Mouse (Mus musculus) monocyte, adult 5-6 weeks (primary cell): ENCODE results near the gene Olfr298. TPM values are rescaled to one million over a fixed set of nuclear protein-coding genes. Genes with fewer than 3 reads are reported as not detected.

Source experiments
- ATAC-seq: fragments of 153-309, 156-312 bp; replicated peaks from 2 replicates; pipeline ENCODE4 v1.8.0; 2017; ENCODE audit warnings: mild to moderate bottlenecking; ENCODE audit not compliant: low TSS enrichment, insufficient number of reproducible peaks, severe bottlenecking, poor library complexity, low FRiP score
- total RNA-seq: library from RNA; stranded (forward); fragments of 200-1000, 200-491, 200-594 nt; gene quantifications from 3 replicates; pipeline ENCODE4 v1.2.3, GENCODE M21; 2017

Olfr298 gene
- total RNA-seq: not detected in 3 replicates

DNA sequence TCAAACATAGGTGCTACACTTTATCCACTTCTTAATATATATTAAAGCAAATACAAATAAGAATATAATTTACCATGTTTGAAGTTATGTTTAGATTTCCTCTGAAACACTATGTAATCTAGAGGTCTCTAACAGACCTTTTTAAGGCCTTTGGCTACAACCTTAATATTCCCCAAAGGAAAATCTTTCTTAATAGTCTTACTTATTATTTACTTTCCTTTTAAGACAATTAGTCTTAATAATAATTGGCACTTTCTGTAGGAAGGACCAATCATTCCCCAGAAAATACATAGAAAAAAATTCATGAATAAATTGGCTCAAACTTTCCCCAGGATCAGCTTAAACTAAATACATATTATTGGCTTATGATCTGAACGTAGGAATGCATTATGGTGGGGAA lies at the start of gene Olfr298:
Olfr298 (minus strand) TSS at position 101 of the 400 bp plus-strand sequence.
- ATAC-seq: no peak

DNA sequence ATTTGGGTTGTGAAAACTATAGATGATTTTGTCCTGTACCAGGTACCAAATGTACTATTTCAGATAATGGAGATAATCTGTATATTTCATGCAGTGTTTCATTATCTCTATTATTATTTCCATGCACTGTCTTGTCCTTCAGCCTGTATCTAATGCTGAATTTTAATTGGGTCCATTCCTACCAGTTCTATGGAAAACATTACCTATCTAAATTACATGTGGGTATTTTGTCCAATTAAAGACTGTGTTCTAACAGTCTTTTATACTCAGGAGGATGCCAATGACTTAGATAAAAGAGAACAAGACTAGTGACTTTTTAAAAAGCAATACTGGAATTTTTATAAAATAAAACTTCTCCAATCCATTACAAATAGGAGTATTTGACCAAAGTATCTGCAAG lies 27.4 kb upstream of the Olfr298 start, which contains the start of gene Olfr297:
Olfr297 (plus strand) TSS at position 301 of the 400 bp plus-strand sequence.
- ATAC-seq: no peak

DNA sequence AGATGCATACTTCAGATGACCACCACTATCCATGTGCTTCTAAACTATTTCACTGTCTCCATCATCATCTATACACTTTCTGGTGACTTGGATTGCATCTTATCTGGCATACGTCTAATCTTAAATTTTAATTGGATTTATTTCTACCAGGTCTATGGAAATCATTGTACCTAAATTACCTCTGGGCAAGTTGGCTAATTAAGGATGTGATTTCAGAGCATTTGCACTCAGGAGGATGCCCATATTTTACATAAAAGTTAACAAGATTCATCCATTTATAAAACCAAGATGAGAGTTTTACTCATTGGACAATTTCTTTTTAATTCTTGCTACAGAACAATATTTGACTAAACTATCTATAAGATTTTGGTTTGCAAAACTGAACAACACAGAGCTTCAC lies 32.7 kb downstream of the Olfr298 start, which contains the start of gene Olfr299:
Olfr299 (plus strand) TSS at position 301 of the 400 bp plus-strand sequence.
- no peak for ATAC-seq

Other genes starting within 250 kb of the Olfr298 start
- gene Vmn2r76, start 246.2 kb downstream of the Olfr298 start, total RNA-seq: not detected in 3 replicates
- gene Olfr310, start 215.3 kb downstream of the Olfr298 start, total RNA-seq: not detected in 3 replicates
- not detected in 3 replicates for gene Olfr309, start 178.8 kb downstream of the Olfr298 start, total RNA-seq
- gene Olfr308, start 166.9 kb downstream of the Olfr298 start, total RNA-seq: not detected in 3 replicates
- gene Olfr307, start 154.9 kb downstream of the Olfr298 start, total RNA-seq: not detected in 3 replicates
- not detected in 3 replicates for gene Olfr305, start 125.6 kb downstream of the Olfr298 start, total RNA-seq
- not detected in 3 replicates for gene Olfr304, start 105.8 kb downstream of the Olfr298 start, total RNA-seq
- not detected in 3 replicates for gene Olfr303, start 94.7 kb downstream of the Olfr298 start, total RNA-seq
- gene Olfr301, start 88.6 kb downstream of the Olfr298 start, total RNA-seq: not detected in 3 replicates
- gene Olfr299, start 32.6 kb downstream of the Olfr298 start, total RNA-seq: 0.21 TPM in 1 of 3 replicates, not detected in the others
- not detected in 3 replicates for gene Olfr297, start 27.5 kb upstream of the Olfr298 start, total RNA-seq
- gene Olfr295, start 91.4 kb upstream of the Olfr298 start, total RNA-seq: not detected in 3 replicates
- gene Olfr294, start 124.2 kb upstream of the Olfr298 start, total RNA-seq: not detected in 3 replicates
- not detected in 3 replicates for gene Olfr293, start 156.6 kb upstream of the Olfr298 start, total RNA-seq
- not detected in 3 replicates for gene Olfr292, start 195.8 kb upstream of the Olfr298 start, total RNA-seq